ENCODE assay signal across 8 mouse cellular contexts in the genomic region with DNA sequence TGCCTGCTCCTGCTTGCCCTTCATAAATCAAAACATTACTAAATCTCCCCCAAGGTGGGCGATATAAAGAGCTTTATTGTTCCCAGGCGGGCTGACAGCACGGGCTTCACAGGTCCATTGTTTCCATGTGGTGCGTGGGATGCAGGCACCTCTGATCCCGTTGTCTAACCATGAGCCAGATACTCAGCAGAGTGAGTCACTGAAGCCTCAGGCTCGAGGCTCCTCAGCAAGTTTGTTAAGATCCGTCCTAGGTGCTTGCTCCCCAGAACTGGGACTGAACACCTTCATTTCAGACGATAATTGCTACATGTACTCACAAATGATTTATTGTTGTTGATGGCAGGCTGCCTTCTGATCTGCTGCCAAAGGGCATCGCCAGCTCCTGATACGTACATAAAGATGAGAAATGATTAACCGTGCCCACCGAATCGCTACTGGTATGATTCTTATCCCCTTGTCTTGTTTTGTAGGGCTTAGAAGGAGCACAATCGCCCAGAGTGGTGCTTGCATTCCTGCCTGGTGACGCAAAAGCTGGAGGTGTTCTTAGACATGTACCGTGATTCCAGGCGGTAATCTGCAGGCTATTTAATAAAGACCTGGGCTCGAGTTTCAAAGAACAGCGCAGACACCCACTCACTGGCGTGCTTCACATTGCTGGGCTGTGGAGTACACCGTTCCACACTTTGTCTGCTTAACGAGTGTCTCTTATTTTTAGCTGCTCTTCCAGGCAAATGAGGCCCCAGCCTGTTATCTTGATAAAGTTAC.
A peak's percentile ranks its signal among the peaks of the same experiment; 100 is the strongest.
DNase-seq lines count a peak whose midpoint lies in the region; ATAC-seq and TF ChIP-seq lines count a peak whose summit lies in the region.

No protein-coding gene starts in this region.

- no peak overlapping the region for H3K4me3 ChIP-seq in embryonic facial prominence, embryonic 10.5 days
- no peak overlapping the region for H3K4me3 ChIP-seq in lung, embryonic 14.5 days (ENCODE audit: low read depth, low read length)

- TF ChIP-seq CTCF in lung, embryonic 14.5 days (IDR thresholded peaks at IDR 0.05; ENCODE audit: low read depth) = no peak

- peak; percentile 88 for ATAC-seq in lung, embryonic 14.5 days (ENCODE audit: insufficient read depth)
- no peak for ATAC-seq in granulocyte monocyte progenitor cell, adult 5-6 weeks (replicated peaks; ENCODE audit: poor library complexity, severe bottlenecking)

- peak overlapping the region; percentile 40 for H3K4me2 ChIP-seq in lung, embryonic 14.5 days

- 68% methylated on average over 22 of the region's 22 CpGs for WGBS in embryonic facial prominence, embryonic 10.5 days
- 39% methylated on average over 22 of the region's 22 CpGs for WGBS in lung, embryonic 14.5 days

- no peak overlapping the region for H3K9ac ChIP-seq in lung, embryonic 14.5 days

- H3K4me1 ChIP-seq in embryonic facial prominence, embryonic 10.5 days = peaks cover 11% of the 10 kb centered on the region
- no peaks in the 10 kb centered on the region for H3K4me1 ChIP-seq in lung, embryonic 14.5 days (ENCODE audit: insufficient read depth)

- DNase-seq in 3T3-L1 (ENCODE audit: low read depth, low spot score) = peak; percentile 55
- DNase-seq in embryonic facial prominence, embryonic 10.5 days (ENCODE audit: low spot score) = peak; percentile 10
- peak; percentile 8 for DNase-seq in kidney, adult 11 months
- peak; percentile 72 for DNase-seq in lung, embryonic 14.5 days
- no peak for DNase-seq in cerebellum, postnatal 25 days
- no peak for DNase-seq in thymus, postnatal 0 days (ENCODE audit: low spot score)
- DNase-seq in cerebellum, adult 18-20 months = no peak

- no peaks in the 10 kb centered on the region for H3K9me3 ChIP-seq in embryonic facial prominence, embryonic 10.5 days
- H3K9me3 ChIP-seq in lung, embryonic 14.5 days (ENCODE audit: low read depth, low read length) = no peaks in the 10 kb centered on the region

- no peak overlapping the region; the same call in 1 of the 2 replicates for H3K27ac ChIP-seq in embryonic facial prominence, embryonic 10.5 days (replicated peaks)
- peak overlapping the region; percentile 79 for H3K27ac ChIP-seq in lung, embryonic 14.5 days (ENCODE audit: low read depth)

- no peaks in the 10 kb centered on the region for H3K36me3 ChIP-seq in embryonic facial prominence, embryonic 10.5 days (replicated peaks)
- H3K36me3 ChIP-seq in lung, embryonic 14.5 days (ENCODE audit: insufficient read depth) = no peaks in the 10 kb centered on the region

- H3K27me3 ChIP-seq in embryonic facial prominence, embryonic 10.5 days (replicated peaks; ENCODE audit: low read depth, poor library complexity, severe bottlenecking) = no peaks in the 10 kb centered on the region
- no peaks in the 10 kb centered on the region for H3K27me3 ChIP-seq in lung, embryonic 14.5 days (ENCODE audit: insufficient read depth, low read length)

Comparison
In these comparisons a context has a peak if more than half of its experiments do, and no peak if none do; other contexts are left out.
1. DNase-seq: peak in 3T3-L1 (single experiment), embryonic facial prominence, embryonic 10.5 days (single experiment), kidney, adult 11 months (single experiment) and lung, embryonic 14.5 days (single experiment); none in cerebellum, postnatal 25 days (0 of 2), thymus, postnatal 0 days (single experiment) and cerebellum, adult 18-20 months (0 of 2).